Mouse (Mus musculus) MEL (cell line): ENCODE data around the gene Tmem198. TPM values are rescaled to one million over a fixed set of nuclear protein-coding genes. Genes with fewer than 3 reads are reported as not detected.

ENCODE experiments used
- DNase-seq: peaks from one replicate; pipeline ENCODE4 v3.0.0; 2011; ENCODE audit warnings: low read depth, low spot score
- H3K27ac ChIP-seq: 2 replicates; pipeline ENCODE4 v1.5.1; 2012; ENCODE audit warnings: low read depth, mild to moderate bottlenecking, control low read depth, low read length, moderate library complexity; ENCODE audit not compliant: control insufficient read depth
- H3K27me3 ChIP-seq, 2 experiments: fragments of 150-350 bp in 1 of 2; sonication (generic) in 1 of 2; 2 replicates each; pipeline ENCODE4 v1.6.1; 2012; ENCODE audit warnings: low read length in 2 of 2, mild to moderate bottlenecking in 2 of 2, improper control_type of control experiment in 1 of 2, moderate library complexity in 1 of 2; ENCODE audit not compliant: insufficient read depth in 2 of 2, control insufficient read depth in 1 of 2
- H3K36me3 ChIP-seq, 2 experiments: 2 replicates each; pipeline ENCODE4 v1.6.1; 2012 to 2014; ENCODE audit warnings: low read length in 2 of 2, improper control_type of control experiment in 1 of 2, inconsistent platforms in 1 of 2, mild to moderate bottlenecking in 1 of 2; ENCODE audit not compliant: insufficient read depth in 2 of 2, control insufficient read depth in 1 of 2
- H3K4me1 ChIP-seq, 2 experiments: fragments of 150-350 bp in 1 of 2; sonication (generic) in 1 of 2; 2 replicates each; pipeline ENCODE4 v1.6.1; 2012; ENCODE audit warnings: low read length in 2 of 2, improper control_type of control experiment in 1 of 2, mild to moderate bottlenecking in 1 of 2; ENCODE audit not compliant: insufficient read depth in 2 of 2, control insufficient read depth in 1 of 2
- H3K4me3 ChIP-seq, 2 experiments: fragments of 150-350 bp in 1 of 2; sonication (generic) in 1 of 2; 2 replicates each; pipeline ENCODE4 v1.5.1; 2012; ENCODE audit warnings: low read depth in 2 of 2, low read length in 2 of 2, mild to moderate bottlenecking in 2 of 2, moderate library complexity in 2 of 2, control low read depth in 1 of 2, improper control_type of control experiment in 1 of 2; ENCODE audit not compliant: control insufficient read depth in 1 of 2, insufficient read depth in 1 of 2
- H3K79me2 ChIP-seq: 2 replicates; pipeline ENCODE4 v1.6.1; 2012; ENCODE audit warnings: mild to moderate bottlenecking, low read length, moderate library complexity; ENCODE audit not compliant: control insufficient read depth, poor library complexity, insufficient read depth
- H3K9ac ChIP-seq: 2 replicates; pipeline ENCODE4 v1.6.1; 2012; ENCODE audit warnings: low read depth, mild to moderate bottlenecking, control low read depth, low read length, moderate library complexity; ENCODE audit not compliant: control insufficient read depth, poor library complexity, severe bottlenecking
- H3K9me3 ChIP-seq: fragments of 150-350 bp; sonication (generic); replicated peaks from 2 replicates; pipeline ENCODE4 v1.6.1; 2012; ENCODE audit warnings: mild to moderate bottlenecking, low read length, improper control_type of control experiment, moderate library complexity; ENCODE audit not compliant: insufficient read depth
- BHLHE40 ChIP-seq: IDR thresholded peaks from 2 replicates; pipeline ENCODE4 v1.6.1; 2012; ENCODE audit warnings: low read depth, mild to moderate bottlenecking, inconsistent platforms, low read length, improper control_type of control experiment, borderline replicate concordance
- EP300 ChIP-seq, 2 experiments: IDR thresholded peaks; 2 replicates each; pipeline ENCODE4 v1.6.1; 2011; ENCODE audit warnings: improper control_type of control experiment in 2 of 2, low read length in 2 of 2, low read depth in 1 of 2, mild to moderate bottlenecking in 1 of 2
- ETS1 ChIP-seq: IDR thresholded peaks from 2 replicates; pipeline ENCODE4 v1.6.1; 2012; ENCODE audit warnings: low read depth, mild to moderate bottlenecking, inconsistent platforms, low read length, improper control_type of control experiment, moderate library complexity
- GABPA ChIP-seq: IDR thresholded peaks from 2 replicates; pipeline ENCODE4 v1.6.1; 2012; ENCODE audit warnings: low read depth, mild to moderate bottlenecking, inconsistent platforms, low read length, improper control_type of control experiment, moderate library complexity
- HCFC1 ChIP-seq: IDR thresholded peaks from 2 replicates; pipeline ENCODE4 v1.6.1; 2012; ENCODE audit warnings: low read depth, mild to moderate bottlenecking, inconsistent platforms, low read length, improper control_type of control experiment, moderate library complexity
- KAT2A ChIP-seq: conservative IDR thresholded peaks from 2 replicates; pipeline ENCODE4 v1.6.1; 2012; ENCODE audit warnings: low read depth, low read length, improper control_type of control experiment, inconsistent platforms
- MAFK ChIP-seq: IDR thresholded peaks from 2 replicates; pipeline ENCODE4 v1.6.1; 2011; ENCODE audit warnings: low read depth, mild to moderate bottlenecking, low read length, improper control_type of control experiment, borderline replicate concordance
- MAZ ChIP-seq: IDR thresholded peaks from 2 replicates; pipeline ENCODE4 v1.6.1; 2012; ENCODE audit warnings: low read depth, mild to moderate bottlenecking, inconsistent platforms, low read length, improper control_type of control experiment
- MEF2A ChIP-seq: IDR thresholded peaks from 2 replicates; pipeline ENCODE4 v1.6.1; 2014; ENCODE audit warnings: low read depth, mild to moderate bottlenecking, inconsistent platforms, low read length, improper control_type of control experiment; ENCODE audit not compliant: poor library complexity, insufficient replicate concordance, severe bottlenecking; ENCODE audit errors: extremely low read depth
- MXI1 ChIP-seq: IDR thresholded peaks from 2 replicates; pipeline ENCODE4 v1.6.1; 2011; ENCODE audit warnings: mild to moderate bottlenecking, low read depth, low read length, improper control_type of control experiment
- MYB ChIP-seq: IDR thresholded peaks from 2 replicates; pipeline ENCODE4 v1.6.1; 2011; ENCODE audit warnings: mild to moderate bottlenecking, low read depth, low read length, improper control_type of control experiment
- MYC ChIP-seq: IDR thresholded peaks from 2 replicates; pipeline ENCODE4 v1.6.1; 2011; ENCODE audit warnings: low read depth, mild to moderate bottlenecking, low read length, improper control_type of control experiment, moderate library complexity
- NELFE ChIP-seq: IDR thresholded peaks from 2 replicates; pipeline ENCODE4 v1.6.1; 2011; ENCODE audit warnings: low read depth, low read length, improper control_type of control experiment
- NRF1 ChIP-seq: IDR thresholded peaks from 2 replicates; pipeline ENCODE4 v1.6.1; 2014; ENCODE audit warnings: low read depth, mild to moderate bottlenecking, inconsistent platforms, low read length, improper control_type of control experiment, moderate library complexity; ENCODE audit not compliant: poor library complexity, insufficient read depth, severe bottlenecking
- POLR2A ChIP-seq, 2 experiments: IDR thresholded peaks; 2 replicates each; pipeline ENCODE4 v1.6.1; 2011 to 2012; ENCODE audit warnings: low read length in 2 of 2, mild to moderate bottlenecking in 2 of 2, control low read depth in 1 of 2, improper control_type of control experiment in 1 of 2, low read depth in 1 of 2, moderate library complexity in 1 of 2; ENCODE audit not compliant: control insufficient read depth in 1 of 2, insufficient read depth in 1 of 2, poor library complexity in 1 of 2
- POLR2AphosphoS5 ChIP-seq: IDR thresholded peaks from 2 replicates; pipeline ENCODE4 v1.6.1; 2012; ENCODE audit warnings: low read depth, borderline replicate concordance, mild to moderate bottlenecking, inconsistent platforms, low read length, moderate library complexity, mixed read lengths
- RCOR1 ChIP-seq: IDR thresholded peaks from 2 replicates; pipeline ENCODE4 v1.6.1; 2012; ENCODE audit warnings: low read depth, mild to moderate bottlenecking, inconsistent platforms, low read length, improper control_type of control experiment
- SIN3A ChIP-seq: IDR thresholded peaks from 2 replicates; pipeline ENCODE4 v1.6.1; 2012; ENCODE audit warnings: low read length, improper control_type of control experiment, inconsistent platforms
- TAL1 ChIP-seq: IDR thresholded peaks from 2 replicates; pipeline ENCODE4 v1.6.1; 2012; ENCODE audit warnings: mild to moderate bottlenecking, inconsistent platforms, low read length, moderate library complexity, mixed read lengths
- TCF12 ChIP-seq: IDR thresholded peaks from 2 replicates; pipeline ENCODE4 v1.6.1; 2014; ENCODE audit warnings: low read depth, mild to moderate bottlenecking, inconsistent platforms, low read length, improper control_type of control experiment, moderate library complexity
- UBTF ChIP-seq: IDR thresholded peaks from 2 replicates; pipeline ENCODE4 v1.6.1; 2012; ENCODE audit warnings: low read depth, mild to moderate bottlenecking, inconsistent platforms, low read length, improper control_type of control experiment, moderate library complexity, borderline replicate concordance; ENCODE audit not compliant: insufficient read depth
- USF1 ChIP-seq: IDR thresholded peaks from 2 replicates; pipeline ENCODE4 v1.6.1; 2014; ENCODE audit warnings: low read depth, mild to moderate bottlenecking, inconsistent platforms, low read length, improper control_type of control experiment, moderate library complexity
- USF2 ChIP-seq, 2 experiments: IDR thresholded peaks; 2 replicates each; pipeline ENCODE4 v1.6.1; 2011 to 2012; ENCODE audit warnings: improper control_type of control experiment in 2 of 2, low read length in 2 of 2, borderline replicate concordance in 1 of 2, inconsistent platforms in 1 of 2, low read depth in 1 of 2, mild to moderate bottlenecking in 1 of 2; ENCODE audit not compliant: insufficient read depth in 1 of 2
- ZKSCAN1 ChIP-seq: IDR thresholded peaks from 2 replicates; pipeline ENCODE4 v1.6.1; 2012; ENCODE audit warnings: low read depth, mild to moderate bottlenecking, inconsistent platforms, low read length, improper control_type of control experiment, moderate library complexity
- ZMIZ1 ChIP-seq: IDR thresholded peaks from 2 replicates; pipeline ENCODE4 v1.6.1; 2012; ENCODE audit warnings: low read depth, mild to moderate bottlenecking, inconsistent platforms, low read length, improper control_type of control experiment, moderate library complexity
- ZNF384 ChIP-seq: IDR thresholded peaks from 2 replicates; pipeline ENCODE4 v1.6.1; 2012; ENCODE audit warnings: low read depth, mild to moderate bottlenecking, inconsistent platforms, low read length, improper control_type of control experiment
- polyA plus RNA-seq, 2 experiments: library from polyadenylated mRNA; stranded (reverse) in 1 of 2; unstranded in 1 of 2; fragments of >175 nt in 1 of 2; fragments of >200 nt in 1 of 2; gene quantifications; 2 replicates each; pipeline versions ENCODE4 v1.2.1 to v1.2.4; 2012; ENCODE audit warnings: low replicate concordance in 2 of 2, low read depth in 1 of 2; ENCODE audit not compliant: insufficient read length in 2 of 2, insufficient read depth in 1 of 2, missing spikeins in 1 of 2
- total RNA-seq: library from RNA; depleted of rRNA; stranded (reverse); fragments of 300-350 nt; gene quantifications from 2 replicates; pipeline ENCODE4 v1.2.3, GENCODE M21; 2012

Gene Tmem198
- total and polyA plus RNA-seq, 3 experiments, result 0.65 to 1.4 TPM; not detected in 1

- Histone ChIP-seq H3K4me1 (peaks cover 23 to 42% of the 10 kb centered on the region in 2 experiments; a peak in 3 of 4 replicates), H3K9ac (peak overlapping the region; percentile 50), H3K27me3 (peaks cover 0 to 2% of the 10 kb centered on the region in 2 experiments; a peak in 2 of 4 replicates), H3K36me3 (peaks cover 0 to 27% of the 10 kb centered on the region in 2 experiments; a peak in 2 of 4 replicates), H3K27ac (peak overlapping the region; percentile 81), H3K9me3 (no peaks in the 10 kb centered on the region), H3K79me2 (no peaks in the 10 kb centered on the region; the same call in 1 of the 2 replicates), H3K4me3 (peak overlapping the region; percentile 42 to 64)
- TF ChIP-seq MAFK (no peak), RCOR1 (0 out of 2 replicates have a peak, but pooled peaks have one; percentile 4), SIN3A (0 out of 2 replicates have a peak, but pooled peaks have one; percentile 11), ETS1 (peak; percentile 23; the same call in 1 of the 2 replicates), MEF2A (no peak), TCF12 (no peak), MAZ (no peak), MYC (no peak), NELFE (no peak), MYB (no peak), GABPA (no peak), HCFC1 (peak; percentile 25; the same call in 1 of the 2 replicates), USF2 (IDR thresholded peaks at IDR 0.05; ENCODE audit: borderline replicate concordance in 1 of 2, insufficient read depth in 1 of 2, low read depth in 1 of 2, low read length in 2 of 2) (no peak), POLR2A (IDR thresholded peaks at IDR 0.05; ENCODE audit: control insufficient read depth in 1 of 2, insufficient read depth in 1 of 2, low read depth in 1 of 2, low read length in 2 of 2, poor library complexity in 1 of 2) (no peak)
- peak; percentile 36 for DNase-seq
Observed at GRCm38 (mm10) chr1:75446656-75447055, 32.7 kb upstream of the Tmem198 start.

- peaks cover 0 to 27% of the 10 kb centered on the region in 2 experiments; a peak in 2 of 4 replicates for H3K36me3 ChIP-seq
- DNase-seq, result peak; percentile 36
- peak overlapping the region; percentile 50 for H3K9ac ChIP-seq
- H3K4me1 ChIP-seq, result peaks cover 23 to 42% of the 10 kb centered on the region in 2 experiments; a peak in 3 of 4 replicates
- H3K4me3 ChIP-seq, result peak overlapping the region; percentile 42 to 64
- no peaks in the 10 kb centered on the region; the same call in 1 of the 2 replicates for H3K79me2 ChIP-seq
- no peaks in the 10 kb centered on the region for H3K9me3 ChIP-seq
- peaks cover under 1 to 2% of the 10 kb centered on the region in 2 experiments; a peak in 2 of 4 replicates for H3K27me3 ChIP-seq
- peak overlapping the region; percentile 81; the same call in 1 of the 2 replicates for H3K27ac ChIP-seq
- TF ChIP-seq GABPA (no peak), USF2 (IDR thresholded peaks at IDR 0.05; ENCODE audit: borderline replicate concordance in 1 of 2, insufficient read depth in 1 of 2, low read depth in 1 of 2, low read length in 2 of 2) (no peak), MAZ (0 out of 2 replicates have a peak, but pooled peaks have one; percentile 37), MYC (no peak), USF1 (no peak), MXI1 (no peak), MYB (no peak), HCFC1 (no peak), EP300 (IDR thresholded peaks at IDR 0.05; ENCODE audit: low read depth in 1 of 2, low read length in 2 of 2) (peak in 1 of 2 experiments; percentile 56; a peak in 2 of 4 replicates), POLR2AphosphoS5 (no peak), NRF1 (no peak), UBTF (no peak), POLR2A (IDR thresholded peaks at IDR 0.05; ENCODE audit: control insufficient read depth in 1 of 2, insufficient read depth in 1 of 2, low read depth in 1 of 2, low read length in 2 of 2, poor library complexity in 1 of 2) (no peak), ZNF384 (no peak), BHLHE40 (no peak), ZMIZ1 (no peak), ZKSCAN1 (no peak), TAL1 (peak; percentile 54), KAT2A (no peak; the same call in 1 of the 2 replicates), NELFE (no peak)
Observed at GRCm38 (mm10) chr1:75447265-75448051, 31.9 kb upstream of the Tmem198 start.
